Mouse (Mus musculus): ENCODE measurements around the gene 1810010H24Rik. TPM values are rescaled to one million over a fixed set of nuclear protein-coding genes. Genes with fewer than 3 reads are reported as not detected.

Gene 1810010H24Rik
- total and polyA plus RNA-seq, 3 experiments, result 0.42 to 2.5 TPM; not detected in 1

DNA sequence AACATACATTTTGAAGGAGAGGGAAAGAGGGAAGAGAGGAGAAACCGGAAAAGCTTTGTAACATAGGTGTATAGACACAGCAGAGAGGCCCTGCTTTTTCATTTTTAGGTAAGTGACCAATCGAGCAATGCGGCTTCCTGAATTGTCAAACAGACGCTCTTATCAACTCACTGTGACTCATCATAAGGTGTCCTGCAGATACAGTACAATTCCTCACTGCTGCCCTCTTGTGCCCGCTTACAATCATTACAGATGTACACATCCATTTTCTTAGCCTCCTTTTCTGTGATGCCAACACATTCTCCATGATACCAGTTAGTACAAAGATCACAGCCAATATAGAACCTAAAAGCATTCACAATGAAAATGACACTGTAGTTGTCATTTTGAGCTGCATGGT, 18.8 kb downstream of the 1810010H24Rik start (continued):
- TF ChIP-seq E2F4 (IDR thresholded peaks at IDR 0.05; ENCODE audit: borderline replicate concordance, low read depth, low read length), result no peak
- no peak for TF ChIP-seq MEF2A (IDR thresholded peaks at IDR 0.05; ENCODE audit: extremely low read depth, insufficient replicate concordance, low read depth, low read length, poor library complexity, severe bottlenecking)
- TF ChIP-seq CHD1 (IDR thresholded peaks at IDR 0.05; ENCODE audit: low read depth, low read length), result no peak
- peak; percentile 13; the same call in 1 of the 2 replicates for TF ChIP-seq BHLHE40 (IDR thresholded peaks at IDR 0.05; ENCODE audit: borderline replicate concordance, low read depth, low read length)
- no peak for TF ChIP-seq USF2 (IDR thresholded peaks at IDR 0.05; ENCODE audit: borderline replicate concordance in 1 of 2, insufficient read depth in 1 of 2, low read depth in 1 of 2, low read length in 2 of 2)
- peak; percentile 71 for TF ChIP-seq RCOR1 (IDR thresholded peaks at IDR 0.05; ENCODE audit: low read depth, low read length)
- peak; percentile 78 for TF ChIP-seq SMC3 (IDR thresholded peaks at IDR 0.05; ENCODE audit: low read depth, low read length)
- peak; percentile 63; the same call in 1 of the 2 replicates for TF ChIP-seq MAX (IDR thresholded peaks at IDR 0.05; ENCODE audit: low read length)
- peak; percentile 72 for TF ChIP-seq HCFC1 (IDR thresholded peaks at IDR 0.05; ENCODE audit: low read depth, low read length)

DNA sequence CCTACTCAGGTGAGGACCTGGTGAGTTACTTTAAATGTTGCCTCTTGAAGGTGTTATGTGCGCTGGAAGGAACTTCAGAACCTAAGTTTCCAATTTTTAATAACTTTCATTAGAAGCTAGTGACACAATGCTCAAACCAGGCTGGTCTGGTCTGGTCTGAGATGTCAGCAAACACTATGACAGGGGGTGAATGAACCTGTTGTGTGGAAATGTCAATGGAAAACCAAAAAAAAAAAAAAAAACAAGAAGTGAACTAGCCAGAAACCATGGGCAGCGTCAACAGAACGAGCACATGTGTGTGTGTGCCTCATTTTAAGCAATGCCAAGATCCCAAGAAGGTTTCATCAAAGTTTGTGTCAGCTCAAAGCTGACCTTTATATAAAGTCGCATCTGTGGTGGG, 20.1 kb downstream of the 1810010H24Rik start:
- H3K9ac ChIP-seq (ENCODE audit: control insufficient read depth, low read depth, low read length, poor library complexity, severe bottlenecking), result no peak overlapping the region
- H3K36me3 ChIP-seq (ENCODE audit: control insufficient read depth in 1 of 2, insufficient read depth in 2 of 2, low read length in 2 of 2), result peaks cover 7 to 37% of the 10 kb centered on the region in 2 experiments
- peaks cover 4% of the 10 kb centered on the region in 2 experiments for H3K4me1 ChIP-seq (ENCODE audit: control insufficient read depth in 1 of 2, insufficient read depth in 2 of 2, low read length in 2 of 2)
- DNase-seq (ENCODE audit: low read depth, low spot score), result no peak
- no peaks in the 10 kb centered on the region for H3K9me3 ChIP-seq (replicated peaks; ENCODE audit: insufficient read depth, low read length)
- H3K27me3 ChIP-seq (ENCODE audit: control insufficient read depth in 1 of 2, insufficient read depth in 2 of 2, low read length in 2 of 2), result no peaks in the 10 kb centered on the region
- no peak overlapping the region for H3K27ac ChIP-seq (ENCODE audit: control insufficient read depth, low read depth, low read length)
- H3K79me2 ChIP-seq (ENCODE audit: control insufficient read depth, insufficient read depth, low read length, poor library complexity), result no peaks in the 10 kb centered on the region
- TF ChIP-seq MYB (IDR thresholded peaks at IDR 0.05; ENCODE audit: low read depth, low read length), result no peak
- TF ChIP-seq CTCF (IDR thresholded peaks at IDR 0.05 in 2 of 3, conservative IDR thresholded peaks at IDR 0.05 in 1 of 3; ENCODE audit: control insufficient read depth in 1 of 3, insufficient read depth in 1 of 3, low read depth in 2 of 3, low read length in 3 of 3, poor library complexity in 1 of 3, severe bottlenecking in 1 of 3), result no peak
- H3K4me3 ChIP-seq (ENCODE audit: control insufficient read depth in 1 of 2, insufficient read depth in 1 of 2, low read depth in 2 of 2, low read length in 2 of 2), result no peak overlapping the region

DNA sequence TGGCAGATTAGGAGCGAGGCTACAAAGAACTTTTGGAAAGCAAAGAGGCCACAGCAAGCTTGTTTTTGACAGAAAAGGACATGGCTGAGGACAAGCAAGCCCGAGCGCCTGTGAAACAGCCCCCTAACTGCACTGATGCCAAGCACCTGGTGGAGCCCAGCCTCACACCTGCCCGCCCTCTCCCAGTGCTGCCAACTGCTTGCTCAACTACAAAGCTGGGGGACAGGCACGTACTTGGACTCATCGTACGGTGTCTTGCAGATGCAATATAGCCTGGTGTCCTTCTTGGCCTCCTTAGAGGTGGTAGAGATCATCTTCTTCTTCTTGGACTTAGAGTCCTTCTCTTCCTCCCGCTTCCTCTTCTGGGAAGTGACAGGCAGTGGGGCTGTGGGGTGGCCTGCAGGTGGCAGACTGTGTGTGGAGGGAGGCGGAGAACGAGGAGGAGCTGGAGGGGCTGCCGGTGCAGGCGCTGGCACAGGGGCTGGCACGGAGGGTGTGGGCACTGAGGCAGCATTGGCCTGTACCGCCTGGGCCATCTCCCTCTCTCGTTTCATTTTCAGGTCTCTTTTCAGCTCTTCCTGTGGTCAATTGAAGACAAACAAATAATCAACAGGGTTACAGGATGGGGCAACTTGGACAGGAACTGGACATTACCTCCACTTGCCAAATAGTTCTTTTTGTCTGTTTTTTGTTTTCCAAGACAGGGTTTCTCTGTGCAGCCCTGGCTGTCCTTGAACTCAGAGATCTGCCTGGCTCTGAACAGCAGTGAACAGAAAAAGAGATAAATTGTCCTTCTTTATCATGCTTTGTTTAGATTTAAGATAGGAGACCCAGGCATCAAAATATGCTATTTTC, 21.5 kb downstream of the 1810010H24Rik start:
- no peak overlapping the region for H3K27ac ChIP-seq (ENCODE audit: control insufficient read depth, low read depth, low read length)
- no peaks in the 10 kb centered on the region for H3K9me3 ChIP-seq (replicated peaks; ENCODE audit: insufficient read depth, low read length)
- H3K79me2 ChIP-seq (ENCODE audit: control insufficient read depth, insufficient read depth, low read length, poor library complexity), result no peaks in the 10 kb centered on the region
- no peak overlapping the region for H3K9ac ChIP-seq (ENCODE audit: control insufficient read depth, low read depth, low read length, poor library complexity, severe bottlenecking)
- H3K27me3 ChIP-seq (ENCODE audit: control insufficient read depth in 1 of 2, insufficient read depth in 2 of 2, low read length in 2 of 2), result no peaks in the 10 kb centered on the region
- no peak for DNase-seq (ENCODE audit: low read depth, low spot score)
- TF ChIP-seq CTCF (IDR thresholded peaks at IDR 0.05 in 2 of 3, conservative IDR thresholded peaks at IDR 0.05 in 1 of 3; ENCODE audit: control insufficient read depth in 1 of 3, insufficient read depth in 1 of 3, low read depth in 2 of 3, low read length in 3 of 3, poor library complexity in 1 of 3, severe bottlenecking in 1 of 3) (peak in 1 of 3 experiments; percentile 6; a peak in 2 of 6 replicates), MAX (IDR thresholded peaks at IDR 0.05; ENCODE audit: low read length) (no peak), SIN3A (IDR thresholded peaks at IDR 0.05; ENCODE audit: low read length) (no peak), GABPA (IDR thresholded peaks at IDR 0.05; ENCODE audit: low read depth, low read length) (no peak), MYC (IDR thresholded peaks at IDR 0.05; ENCODE audit: low read depth, low read length) (no peak), ETS1 (IDR thresholded peaks at IDR 0.05; ENCODE audit: low read depth, low read length) (no peak)
- peaks cover 4% of the 10 kb centered on the region in 2 experiments for H3K4me1 ChIP-seq (ENCODE audit: control insufficient read depth in 1 of 2, insufficient read depth in 2 of 2, low read length in 2 of 2)
- peaks cover 7 to 32% of the 10 kb centered on the region in 2 experiments for H3K36me3 ChIP-seq (ENCODE audit: control insufficient read depth in 1 of 2, insufficient read depth in 2 of 2, low read length in 2 of 2)
- H3K4me3 ChIP-seq (ENCODE audit: control insufficient read depth in 1 of 2, insufficient read depth in 1 of 2, low read depth in 2 of 2, low read length in 2 of 2), result no peak overlapping the region

All from MEL (cell line).